In genomic region chr8:83271172-83271571, GRCm38 (mm10) we compare ENCODE assay signal across 24 mouse cellular contexts. TPM values are rescaled to one million over a fixed set of nuclear protein-coding genes. Genes with fewer than 3 reads are reported as not detected.
"Had no signal": no experiment of that assay in that cellular context is flagged by ENCODE, and none has a peak within 500 bp of the region (broad histone marks: within the 10 kb centered on the region; RNA-seq: fewer than 3 reads in every experiment).

No protein-coding gene starts in this region.

- H3K9ac ChIP-seq: limb, embryonic 15.5 days; liver, embryonic 14.5 days; liver, postnatal 0 days; lung, embryonic 14.5 days; midbrain, embryonic 12.5 days; stomach, embryonic 15.5 days had no signal

- H3K4me1 ChIP-seq: midbrain, embryonic 12.5 days; stomach, embryonic 15.5 days had no signal

- H3K4me3 ChIP-seq: layer of hippocampus, adult 2 months; limb, embryonic 15.5 days; midbrain, embryonic 12.5 days; stomach, embryonic 15.5 days had no signal

- H3K27me3 ChIP-seq: limb, embryonic 15.5 days; midbrain, embryonic 12.5 days; stomach, embryonic 15.5 days had no signal

- H3K9me3 ChIP-seq: limb, embryonic 15.5 days; midbrain, embryonic 12.5 days; stomach, embryonic 15.5 days had no signal

- ATAC-seq: intestine, postnatal 0 days; liver, postnatal 0 days; lung, postnatal 0 days had no signal

- H3K27ac ChIP-seq: kidney, postnatal 0 days; layer of hippocampus, adult 2 months; limb, embryonic 15.5 days; liver, embryonic 14.5 days; macrophage; midbrain, embryonic 12.5 days; stomach, embryonic 15.5 days had no signal

- DNase-seq: kidney, adult 2 months; kidney, postnatal 25 days; layer of hippocampus, adult 9-11 months; liver, postnatal 0 days; lung, embryonic 14.5 days; retina, postnatal 1 day; right cerebral cortex, postnatal 25 days; spleen, adult 18-20 months; thymus, postnatal 36 days had no signal

- H3K4me2 ChIP-seq: limb, embryonic 15.5 days; liver, embryonic 11.5 days; lung, embryonic 14.5 days; midbrain, embryonic 12.5 days; stomach, embryonic 15.5 days had no signal

RNA-seq across cellular contexts. Expression of gene Ucp1, which starts 19.0 kb away (rescaled TPM):
- total RNA-seq: layer of hippocampus, adult 2 months; layer of hippocampus, postnatal 25 days; left cerebral cortex, postnatal 25 days; megakaryocyte-erythroid progenitor cell, adult 5-6 weeks had no signal
- polyA plus RNA-seq: intestine, postnatal 0 days; kidney, embryonic 14.5 days; limb, embryonic 11.5 days; limb, embryonic 15.5 days; liver, embryonic 11.5 days; liver, embryonic 14.5 days; liver, postnatal 0 days; lung, embryonic 14.5 days; macrophage; midbrain, embryonic 12.5 days; stomach, embryonic 15.5 days had no signal
